Mouse (Mus musculus): Measurements from ENCODE around the gene Foxd1. TPM values are rescaled to one million over a fixed set of nuclear protein-coding genes. Genes with fewer than 3 reads are reported as not detected.

The Foxd1 gene
- total RNA-seq, 4 experiments from 2014 or later = 1.3 to 1.6 (median 1.5) TPM

DNA sequence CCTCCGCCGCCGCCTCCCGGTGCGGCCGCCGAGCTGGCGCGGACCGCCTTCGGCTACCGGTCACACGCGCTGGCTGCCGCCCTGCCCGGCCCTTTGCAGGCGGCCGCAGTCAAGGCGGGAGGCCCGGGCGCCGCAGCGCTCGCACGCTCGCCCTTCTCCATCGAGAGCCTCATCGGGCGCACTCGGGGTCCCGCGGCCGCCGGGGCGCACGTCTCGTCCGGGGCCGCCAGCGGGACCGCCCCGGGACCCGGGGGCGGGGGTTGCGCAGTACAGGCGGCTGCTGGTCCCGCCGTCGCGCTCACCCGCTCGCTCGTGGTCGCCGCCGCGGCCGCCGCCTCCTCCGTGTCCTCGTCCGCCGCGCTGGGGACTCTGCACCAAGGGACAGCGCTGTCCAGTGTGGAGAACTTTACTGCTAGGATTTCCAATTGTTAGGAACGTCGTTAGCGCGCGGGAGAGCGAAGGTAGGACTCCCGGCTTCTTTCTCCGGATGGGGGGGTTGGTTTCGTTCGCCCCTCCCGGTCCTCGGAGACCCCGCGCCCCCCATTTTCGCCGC lies 1.6 kb downstream of the Foxd1 start:
- DNase-seq (ENCODE audit: low spot score in 2 of 2) = no peak

DNA sequence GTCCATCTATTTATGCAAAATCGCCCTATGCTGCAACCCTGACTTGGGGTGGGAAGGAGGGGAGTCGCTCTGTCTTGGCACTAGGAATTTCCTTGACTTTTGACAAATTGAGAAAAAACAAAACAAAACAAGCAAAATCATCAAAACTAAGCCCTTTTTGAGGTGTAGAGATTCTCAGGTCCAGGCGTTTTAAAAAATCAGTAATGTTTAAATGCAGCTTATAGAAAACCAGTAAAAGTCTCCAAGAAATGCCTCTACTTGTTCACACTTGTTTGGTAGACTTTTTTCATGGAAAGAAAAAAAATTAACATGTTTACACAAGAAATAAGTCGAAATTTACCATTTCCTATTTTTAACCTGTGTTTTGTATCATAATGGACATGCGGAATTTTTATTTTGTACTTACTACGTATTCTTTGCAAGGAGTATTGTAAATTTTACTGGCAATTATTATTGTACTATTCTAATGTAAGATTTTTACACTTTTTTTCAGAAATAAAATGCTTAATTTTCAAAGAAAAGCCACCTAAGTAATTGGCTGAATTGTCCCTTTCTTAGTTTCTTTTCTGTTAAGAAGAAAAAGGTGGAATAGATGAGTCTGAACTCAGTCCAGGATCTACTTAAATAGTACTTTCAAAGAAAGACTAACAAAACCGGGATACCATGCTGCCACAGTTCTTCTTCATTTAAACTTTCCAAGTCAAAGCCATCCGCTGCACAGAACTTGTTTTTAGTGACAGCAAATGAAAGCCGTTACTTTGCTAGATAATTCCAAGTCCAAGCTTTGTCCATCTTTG lies 2.3 kb downstream of the Foxd1 start:
- no peak for DNase-seq (ENCODE audit: low spot score in 2 of 2)

DNA sequence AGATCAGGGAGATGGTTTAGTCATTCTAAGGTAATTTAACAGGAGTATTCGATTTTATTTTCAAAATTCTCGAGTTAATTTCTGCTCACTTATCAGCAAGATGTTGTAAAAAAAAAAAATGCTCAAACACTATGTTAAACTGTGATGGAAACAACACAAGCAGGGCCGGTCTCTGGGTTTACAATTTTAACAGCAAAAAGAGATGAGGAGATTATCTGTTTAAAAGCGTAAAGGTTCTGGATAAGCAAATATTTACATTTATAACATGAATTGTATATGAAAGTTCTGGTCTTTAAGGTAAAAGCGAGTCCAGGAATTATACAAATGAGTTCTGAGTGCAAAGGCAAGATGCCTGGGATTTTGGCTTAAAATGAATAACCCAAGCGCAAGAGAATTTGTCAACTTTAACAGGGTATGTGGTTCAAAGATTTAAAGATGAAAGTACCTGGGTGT lies 3.0 kb downstream of the Foxd1 start:
- DNase-seq (ENCODE audit: low spot score in 2 of 2) = no peak

DNA sequence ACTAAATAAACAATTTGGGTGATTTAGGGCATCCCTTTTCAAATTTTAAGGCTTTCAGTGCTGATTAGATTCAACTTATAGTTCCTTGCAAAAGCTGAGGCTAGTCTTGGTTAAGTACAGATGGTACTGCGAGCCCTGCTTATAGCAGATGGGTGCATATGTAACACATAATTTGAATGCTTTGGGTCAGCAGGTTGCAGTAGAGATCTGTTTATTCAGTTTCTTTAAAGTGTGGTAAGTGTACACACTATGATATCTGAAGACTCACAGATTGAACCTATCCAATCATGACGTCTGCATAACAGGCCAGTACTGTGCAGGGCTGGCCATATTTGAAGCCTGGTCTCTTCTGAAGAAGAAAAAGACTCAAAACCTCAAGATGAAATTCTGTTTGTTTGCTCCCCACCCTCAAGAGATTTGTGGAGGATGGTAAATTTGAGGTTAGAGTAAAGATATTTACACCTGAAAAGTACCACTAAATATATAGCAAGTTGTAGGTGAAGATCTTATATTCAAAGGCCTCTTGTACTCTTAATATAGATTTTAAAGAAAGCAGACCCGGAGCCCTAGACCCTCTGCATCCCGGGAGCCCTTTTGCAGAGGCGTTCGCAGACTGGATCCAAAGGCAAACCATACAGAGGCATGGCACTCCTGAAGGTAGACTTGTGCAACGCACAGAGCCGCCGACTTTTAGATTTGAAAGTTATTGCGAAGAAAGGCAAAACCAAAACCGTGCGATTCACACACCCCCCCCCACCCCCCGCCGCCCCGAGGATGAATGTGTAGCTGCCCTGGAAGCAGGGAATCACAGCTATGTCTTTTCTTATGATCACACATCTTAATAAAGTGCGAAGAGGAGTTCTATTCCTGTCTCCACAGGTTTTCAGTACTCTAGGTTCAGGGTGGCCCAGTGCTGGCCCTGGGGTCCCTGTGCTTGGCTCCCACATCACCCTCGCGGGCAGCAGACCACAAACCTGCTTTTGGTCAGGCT lies 3.7 kb downstream of the Foxd1 start:
- no peak for DNase-seq (ENCODE audit: low spot score in 2 of 2)

DNA sequence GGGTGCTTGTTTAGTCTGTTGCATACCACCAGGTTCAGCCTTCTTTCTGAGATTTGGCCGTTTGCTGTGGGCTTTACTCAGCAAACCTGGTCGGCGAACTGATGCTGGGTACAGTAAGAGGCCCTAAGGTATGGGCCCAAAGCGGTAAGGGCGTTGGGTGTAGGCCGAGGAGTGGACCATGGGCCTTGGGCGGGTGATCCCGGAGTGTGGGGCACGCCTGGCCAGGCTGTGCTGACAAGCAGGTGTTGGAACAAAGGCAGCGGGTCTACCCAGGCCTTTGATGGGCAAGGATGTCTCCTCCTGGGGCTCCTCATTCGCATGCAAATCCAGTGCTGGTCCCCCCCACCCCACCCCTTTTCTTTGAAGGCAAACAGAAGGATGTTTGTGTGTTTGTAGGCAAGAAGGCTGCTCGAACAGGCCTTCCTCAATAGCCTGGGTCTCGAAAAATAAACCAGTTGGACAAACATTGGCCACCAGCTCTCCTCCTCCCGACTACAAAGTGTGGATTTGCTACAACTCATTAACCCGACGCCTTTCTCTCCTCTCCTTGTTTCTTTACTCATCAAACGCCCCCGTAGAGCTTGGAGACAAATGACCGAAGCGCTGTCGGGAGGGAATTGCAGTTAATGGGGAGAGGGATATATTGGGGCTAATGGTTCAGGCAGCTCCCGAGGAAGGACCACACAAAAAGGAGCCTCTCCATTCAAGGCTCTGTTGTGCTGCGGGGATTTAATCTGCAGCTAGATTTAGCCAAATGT lies 4.6 kb downstream of the Foxd1 start:
- DNase-seq (ENCODE audit: low spot score in 2 of 2) = no peak

DNA sequence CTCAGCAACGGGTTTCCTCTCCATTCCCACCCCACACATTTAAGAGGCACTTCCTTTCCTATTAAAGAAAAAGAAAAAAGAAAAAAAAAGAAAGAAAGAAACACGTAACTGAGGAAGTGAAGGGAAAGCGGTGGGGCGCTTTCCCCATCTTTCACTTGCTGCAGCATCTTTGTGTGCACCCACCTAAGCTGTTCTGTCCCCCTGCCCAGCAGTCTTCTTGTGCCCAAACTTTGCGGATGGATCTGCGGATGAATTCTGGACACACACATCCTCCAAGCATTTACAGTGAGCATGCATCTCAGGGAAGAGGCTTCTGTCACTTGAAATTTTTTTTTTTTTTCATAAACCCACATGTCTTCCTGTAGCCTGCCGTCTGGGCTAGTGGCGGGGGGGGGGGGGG lies 5.3 kb downstream of the Foxd1 start:
- DNase-seq (ENCODE audit: low spot score in 2 of 2) = no peak

DNA sequence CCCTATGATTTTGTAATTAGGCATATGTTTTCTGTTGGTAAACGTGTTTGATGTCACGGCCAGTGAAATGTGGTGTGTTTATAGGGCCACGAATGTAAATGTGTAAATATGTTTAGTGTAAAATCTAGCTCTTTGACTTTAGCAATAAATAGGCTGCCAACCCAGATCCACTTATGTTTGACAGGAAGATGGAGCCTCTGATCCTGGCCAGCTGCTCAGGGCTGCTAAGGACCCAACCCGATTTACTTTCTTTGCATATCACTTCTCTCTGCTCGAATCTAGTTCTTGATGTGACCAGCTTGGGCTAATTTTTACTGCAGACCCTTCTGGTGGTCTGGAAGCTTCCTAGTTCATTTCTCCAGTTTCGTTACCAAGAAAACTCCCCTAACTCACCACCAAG lies 6.3 kb downstream of the Foxd1 start:
- DNase-seq (ENCODE audit: low spot score in 2 of 2) = no peak

DNA sequence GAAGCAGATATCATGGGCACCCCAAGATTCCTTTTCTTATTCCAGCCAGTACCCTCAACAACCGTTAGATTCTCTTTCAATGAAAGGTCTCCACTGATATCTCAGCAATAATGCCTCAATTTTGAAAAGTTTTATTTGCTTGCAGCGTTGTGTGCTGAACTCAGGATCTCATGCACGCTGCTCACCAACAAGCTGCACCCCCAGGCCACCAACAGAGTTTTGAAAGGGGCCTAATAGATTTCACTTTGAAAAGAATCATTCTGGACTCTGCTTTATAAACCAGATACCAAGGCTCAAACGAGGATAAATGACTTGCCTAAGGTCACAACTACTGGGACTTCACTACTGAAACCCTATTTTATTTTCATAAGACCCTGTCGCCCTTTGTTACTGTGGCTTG lies 7.1 kb downstream of the Foxd1 start:
- no peak for DNase-seq (ENCODE audit: low spot score in 2 of 2)

DNA sequence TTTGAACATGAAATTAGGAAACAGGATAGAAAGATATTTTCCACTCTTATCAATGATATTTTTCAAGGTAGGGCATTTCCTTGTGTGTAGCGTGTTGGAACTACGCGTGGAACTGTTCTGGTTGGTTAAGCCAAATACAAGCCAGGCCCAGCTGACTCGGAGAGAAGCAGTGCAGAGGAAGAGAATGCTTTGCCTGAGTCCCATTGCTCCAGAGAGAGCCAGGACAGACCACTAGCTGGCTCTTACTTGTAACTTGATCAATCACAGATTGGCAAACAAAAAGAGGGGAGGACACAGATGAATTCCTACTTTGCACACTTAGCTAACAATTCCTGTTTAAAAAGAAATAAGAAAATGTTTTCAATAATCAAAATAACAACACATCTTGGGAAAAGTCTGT lies 9.0 kb downstream of the Foxd1 start:
- no peak for DNase-seq (ENCODE audit: low spot score in 2 of 2)

DNA sequence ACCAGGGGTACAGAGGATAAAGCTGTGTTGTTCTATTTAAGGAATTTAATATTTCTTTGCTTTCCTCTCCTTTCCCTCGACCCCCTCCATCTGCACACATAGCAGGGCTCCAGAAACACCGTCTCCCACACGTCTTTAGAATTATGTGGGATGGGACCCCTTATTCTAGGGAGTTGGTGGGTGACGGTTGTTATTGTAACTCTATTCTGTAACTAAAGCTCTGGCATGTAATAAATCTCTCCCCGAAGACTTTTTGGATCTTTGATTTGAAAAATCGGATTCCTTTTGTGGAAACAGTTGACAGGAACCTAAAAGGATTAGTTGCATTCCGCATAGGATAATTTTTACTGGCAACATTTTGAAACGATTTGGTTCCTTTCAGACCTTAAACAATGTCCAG lies 11.0 kb downstream of the Foxd1 start:
- no peak for DNase-seq (ENCODE audit: low spot score in 2 of 2)

DNA sequence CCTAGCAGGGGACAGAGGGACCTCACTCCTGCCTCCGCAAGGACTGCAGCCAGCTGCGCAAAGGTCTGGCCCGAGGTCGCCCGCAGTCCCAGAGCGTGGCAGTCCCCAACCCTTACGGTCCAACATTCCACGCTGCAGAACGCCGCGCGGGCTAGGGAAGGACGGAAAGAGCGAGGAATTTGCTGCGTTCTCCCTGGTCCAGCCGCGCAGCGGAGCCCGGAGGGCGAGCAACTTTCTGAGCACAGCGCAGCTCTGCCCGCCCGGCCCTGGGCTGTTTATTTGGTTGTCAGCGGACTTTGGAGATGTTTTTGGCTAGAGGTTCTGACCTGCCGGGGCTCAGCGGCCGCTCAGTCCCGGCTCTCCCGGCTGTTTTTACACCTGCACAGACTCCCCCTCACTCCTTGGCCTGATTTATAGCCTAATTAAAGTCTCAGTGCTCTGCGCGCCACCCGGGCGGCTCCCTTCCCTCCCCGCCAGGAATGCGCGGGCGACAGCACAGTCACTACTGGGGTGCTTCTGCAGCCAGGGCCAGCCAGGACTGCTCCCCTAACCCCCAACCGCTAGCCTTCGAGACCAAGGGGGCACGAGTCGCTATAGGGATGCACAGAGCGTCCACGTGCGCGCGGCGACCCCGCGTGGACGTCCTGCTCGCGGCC lies 11.9 kb downstream of the Foxd1 start:
- no peak for DNase-seq (ENCODE audit: low spot score in 2 of 2)

DNA sequence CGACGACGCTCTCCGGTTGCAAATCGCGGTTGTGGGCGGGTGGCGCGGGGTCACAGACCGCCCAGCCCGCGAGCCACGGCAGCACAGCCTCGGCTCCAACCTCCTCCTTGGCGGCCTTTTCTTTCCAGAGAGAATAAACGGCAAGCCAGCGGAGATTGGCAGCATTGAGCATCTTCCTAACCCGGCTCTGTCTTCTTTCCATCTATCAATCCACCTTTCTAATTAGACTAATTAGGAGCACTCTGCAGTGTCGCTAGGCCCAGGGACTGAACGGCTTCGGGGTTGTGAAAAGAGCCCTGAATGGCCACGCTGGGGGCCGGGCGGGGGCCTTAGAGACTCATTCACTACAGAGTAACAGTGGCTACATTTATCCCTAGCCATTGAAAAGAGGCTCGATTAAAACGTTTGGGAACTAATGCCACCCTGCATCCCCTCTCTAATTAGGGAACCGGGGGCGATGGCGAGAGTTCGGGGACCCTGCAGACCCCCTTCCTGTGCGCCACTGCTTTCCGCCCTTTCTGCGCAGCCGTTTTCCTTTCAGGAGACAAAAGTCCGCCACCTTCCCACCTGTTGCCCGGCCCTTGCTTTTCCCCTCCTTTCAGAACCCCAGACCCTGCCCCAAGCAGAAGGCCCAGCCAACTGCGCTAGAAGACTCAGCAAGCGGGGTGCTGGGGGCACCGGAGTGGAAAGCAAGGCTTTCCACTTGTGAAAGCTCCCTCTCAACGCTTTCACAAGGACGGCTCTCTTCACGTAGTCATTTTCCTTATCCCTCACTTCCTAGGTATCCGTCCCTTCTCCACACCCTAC lies 12.6 kb downstream of the Foxd1 start:
- no peak for DNase-seq (ENCODE audit: low spot score in 2 of 2)

DNA sequence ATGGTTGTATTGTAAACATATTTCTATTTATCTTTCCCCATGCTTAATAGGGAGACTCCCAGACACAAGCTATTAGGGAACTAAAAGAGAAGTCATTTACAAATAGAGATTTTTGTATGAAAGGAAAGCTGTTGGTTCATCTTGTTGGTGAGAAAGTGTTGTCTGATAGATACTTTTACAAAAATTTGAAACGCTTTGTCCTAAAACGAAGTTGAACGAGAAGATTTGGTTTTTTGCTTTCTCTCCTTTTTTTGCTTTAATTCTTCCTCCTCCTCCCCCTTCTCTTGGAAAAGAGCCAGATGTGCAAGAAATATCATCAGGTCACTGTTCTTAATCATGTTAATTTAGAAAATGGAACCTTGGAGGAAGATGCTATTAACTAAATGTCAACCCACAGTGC lies 13.6 kb downstream of the Foxd1 start:
- DNase-seq (ENCODE audit: low spot score in 2 of 2) = no peak

DNA sequence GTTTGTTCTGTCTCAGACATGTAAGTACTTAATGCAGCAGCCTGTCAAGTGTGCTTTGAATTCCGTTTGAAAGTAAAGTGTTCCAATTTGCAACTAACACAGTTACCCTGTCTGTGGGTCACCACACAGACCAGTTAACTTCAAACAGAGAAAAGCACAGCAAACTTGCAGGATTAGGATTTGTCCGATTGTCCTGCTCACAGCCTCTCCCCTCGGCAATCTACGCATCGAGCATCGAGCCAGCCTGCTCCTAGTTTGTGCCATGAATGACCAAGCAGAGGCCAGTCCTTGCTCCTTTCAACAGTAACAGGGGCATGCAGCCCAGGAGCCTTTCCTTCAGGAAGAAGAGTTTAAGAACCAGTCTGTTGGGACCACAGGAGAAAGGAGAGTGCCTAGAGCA lies 15.0 kb downstream of the Foxd1 start:
- DNase-seq (ENCODE audit: low spot score in 2 of 2) = no peak

DNA sequence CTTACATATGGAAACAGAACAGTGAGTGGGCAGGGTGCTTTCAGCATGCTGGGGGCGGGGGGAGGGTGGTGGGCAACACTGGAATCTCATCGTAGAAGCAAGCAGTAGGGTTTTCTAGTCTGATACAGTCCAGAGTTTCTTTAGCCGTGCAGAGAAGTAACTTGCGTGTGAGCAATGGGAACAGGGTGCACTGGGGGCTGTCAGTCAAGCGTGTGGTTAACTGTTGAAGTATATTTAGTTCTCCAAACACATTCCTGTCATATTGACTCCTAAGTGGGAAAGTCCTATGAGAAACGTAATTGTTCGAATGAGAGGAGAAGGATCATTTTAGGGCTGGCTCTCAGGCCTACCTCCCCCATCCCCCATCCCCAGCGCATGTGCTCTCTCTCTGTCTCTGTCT lies 20.5 kb downstream of the Foxd1 start:
- DNase-seq (ENCODE audit: low spot score in 2 of 2) = no peak

DNA sequence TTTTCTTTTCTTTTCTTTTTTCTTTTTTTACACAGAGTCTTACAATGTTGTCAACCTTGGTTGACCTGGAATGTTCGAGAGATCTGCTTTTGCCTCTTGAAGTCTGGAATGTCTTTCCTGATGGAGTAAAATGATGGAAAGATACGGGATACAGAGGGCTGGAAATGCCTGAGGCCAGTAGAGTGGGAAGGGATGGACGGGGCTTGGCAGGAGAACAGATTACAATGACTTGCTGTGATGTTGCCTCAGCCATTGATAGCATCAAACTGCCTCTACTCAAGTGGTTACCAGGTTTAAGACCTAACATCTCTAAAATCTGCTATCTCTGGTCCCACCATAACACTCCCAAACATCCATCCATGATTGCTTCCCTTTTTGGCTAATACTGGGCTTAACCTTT lies 20.9 kb downstream of the Foxd1 start:
- DNase-seq (ENCODE audit: low spot score in 2 of 2) = no peak

DNA sequence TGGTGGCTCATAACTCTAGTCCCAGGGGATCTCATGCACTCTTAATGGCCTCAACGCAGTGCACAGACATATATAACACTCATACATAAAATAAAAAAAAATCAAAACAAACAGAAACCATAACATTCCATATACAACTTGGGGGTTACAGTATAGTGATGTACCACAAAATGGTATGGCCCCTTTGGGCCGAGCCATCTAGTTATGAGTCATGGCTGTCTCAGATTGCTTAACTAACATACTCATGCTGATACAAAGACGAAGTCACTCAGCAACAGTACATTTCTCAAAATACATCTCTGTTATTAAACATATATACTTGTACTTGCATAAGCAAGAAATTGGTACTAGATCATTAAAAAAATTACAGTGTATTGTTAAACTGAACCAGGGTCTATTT lies 23.7 kb downstream of the Foxd1 start:
- DNase-seq (ENCODE audit: low spot score in 2 of 2) = no peak

DNA sequence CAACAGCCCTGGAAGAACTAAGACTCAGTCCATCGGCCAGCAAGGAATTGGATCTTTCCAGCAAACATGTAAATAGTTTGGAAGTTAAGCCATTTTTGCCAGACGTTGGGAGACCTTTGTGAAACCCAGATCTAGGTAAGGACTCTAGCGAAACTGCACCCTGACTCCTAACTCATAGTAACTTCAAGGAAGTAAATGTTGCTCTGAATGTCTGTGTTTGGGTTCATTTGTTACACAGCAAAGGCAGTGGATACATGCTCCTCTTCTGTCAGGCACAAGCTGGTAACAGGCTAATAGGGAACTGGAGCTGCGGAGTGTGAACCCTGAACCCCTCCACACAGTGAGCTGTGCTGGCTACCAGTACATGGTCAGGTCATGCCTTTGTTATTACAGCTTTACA lies 28.7 kb downstream of the Foxd1 start:
- DNase-seq (ENCODE audit: low spot score in 2 of 2) = no peak

DNA sequence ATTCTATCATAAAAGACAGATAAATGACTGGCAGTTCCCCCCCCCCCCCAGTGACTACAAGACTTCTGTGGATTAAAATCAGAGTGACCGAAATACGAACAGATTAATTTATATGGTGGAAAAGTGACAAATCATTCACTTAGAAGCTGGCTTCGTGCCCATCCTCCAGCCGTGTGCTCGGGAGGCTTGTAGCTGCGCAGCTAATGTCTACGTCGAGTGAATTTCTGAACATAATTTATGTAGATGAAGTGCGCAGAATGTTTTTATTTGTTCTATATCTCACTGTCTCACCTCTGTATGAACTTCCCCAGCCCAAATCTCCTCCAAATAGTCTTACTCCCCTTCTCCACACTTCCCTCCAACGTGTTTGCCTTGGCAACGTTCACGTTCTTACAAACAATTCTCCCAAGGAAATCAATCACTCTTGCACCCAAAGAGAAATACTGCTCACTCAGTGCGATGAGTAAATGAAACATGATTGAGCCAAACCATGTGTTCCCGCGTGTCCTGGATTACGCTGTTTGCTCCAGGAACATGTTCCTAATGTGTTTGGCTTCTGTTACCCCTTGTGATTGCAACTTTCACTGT lies 30.0 kb downstream of the Foxd1 start:
- DNase-seq (ENCODE audit: low spot score in 2 of 2) = no peak

DNA sequence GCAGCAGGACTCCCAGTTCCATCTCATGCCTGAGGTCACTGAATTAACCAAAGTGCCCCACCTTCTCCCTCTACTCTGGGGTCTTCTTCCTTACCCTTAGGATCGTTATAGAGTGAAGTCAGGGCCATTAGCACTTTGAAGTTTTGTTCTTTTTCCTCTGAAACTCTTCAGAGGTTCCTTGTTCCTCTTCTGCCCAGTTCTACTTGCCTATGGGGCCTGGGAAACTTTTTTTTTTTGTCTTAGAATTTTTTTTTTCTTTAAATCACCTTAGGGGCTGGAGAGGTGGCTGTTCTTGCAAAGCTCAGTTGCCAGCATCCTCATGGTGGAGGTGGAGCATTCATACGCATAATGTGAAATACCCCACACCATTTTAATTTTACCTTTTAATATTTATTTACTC lies 31.8 kb downstream of the Foxd1 start:
- no peak for DNase-seq (ENCODE audit: low spot score in 2 of 2)
